Mouse (Mus musculus) MEL (cell line): Measurements from ENCODE around the gene Dlx6. TPM values are rescaled to one million over a fixed set of nuclear protein-coding genes. Genes with fewer than 3 reads are reported as not detected.

Experiments
- DNase-seq: peaks from one replicate; pipeline ENCODE4 v3.0.0; 2011; ENCODE audit warnings: low read depth, low spot score
- H3K27ac ChIP-seq: 2 replicates; pipeline ENCODE4 v1.5.1; 2012; ENCODE audit warnings: low read depth, mild to moderate bottlenecking, control low read depth, low read length, moderate library complexity; ENCODE audit not compliant: control insufficient read depth
- H3K27me3 ChIP-seq, 2 experiments: fragments of 150-350 bp in 1 of 2; sonication (generic) in 1 of 2; 2 replicates each; pipeline ENCODE4 v1.6.1; 2012; ENCODE audit warnings: low read length in 2 of 2, mild to moderate bottlenecking in 2 of 2, improper control_type of control experiment in 1 of 2, moderate library complexity in 1 of 2; ENCODE audit not compliant: insufficient read depth in 2 of 2, control insufficient read depth in 1 of 2
- H3K36me3 ChIP-seq, 2 experiments: 2 replicates each; pipeline ENCODE4 v1.6.1; 2012 to 2014; ENCODE audit warnings: low read length in 2 of 2, improper control_type of control experiment in 1 of 2, inconsistent platforms in 1 of 2, mild to moderate bottlenecking in 1 of 2; ENCODE audit not compliant: insufficient read depth in 2 of 2, control insufficient read depth in 1 of 2
- H3K4me1 ChIP-seq, 2 experiments: fragments of 150-350 bp in 1 of 2; sonication (generic) in 1 of 2; 2 replicates each; pipeline ENCODE4 v1.6.1; 2012; ENCODE audit warnings: low read length in 2 of 2, improper control_type of control experiment in 1 of 2, mild to moderate bottlenecking in 1 of 2; ENCODE audit not compliant: insufficient read depth in 2 of 2, control insufficient read depth in 1 of 2
- H3K4me3 ChIP-seq, 2 experiments: fragments of 150-350 bp in 1 of 2; sonication (generic) in 1 of 2; 2 replicates each; pipeline ENCODE4 v1.5.1; 2012; ENCODE audit warnings: low read depth in 2 of 2, low read length in 2 of 2, mild to moderate bottlenecking in 2 of 2, moderate library complexity in 2 of 2, control low read depth in 1 of 2, improper control_type of control experiment in 1 of 2; ENCODE audit not compliant: control insufficient read depth in 1 of 2, insufficient read depth in 1 of 2
- H3K79me2 ChIP-seq: 2 replicates; pipeline ENCODE4 v1.6.1; 2012; ENCODE audit warnings: mild to moderate bottlenecking, low read length, moderate library complexity; ENCODE audit not compliant: control insufficient read depth, poor library complexity, insufficient read depth
- H3K9ac ChIP-seq: 2 replicates; pipeline ENCODE4 v1.6.1; 2012; ENCODE audit warnings: low read depth, mild to moderate bottlenecking, control low read depth, low read length, moderate library complexity; ENCODE audit not compliant: control insufficient read depth, poor library complexity, severe bottlenecking
- H3K9me3 ChIP-seq: fragments of 150-350 bp; sonication (generic); replicated peaks from 2 replicates; pipeline ENCODE4 v1.6.1; 2012; ENCODE audit warnings: mild to moderate bottlenecking, low read length, improper control_type of control experiment, moderate library complexity; ENCODE audit not compliant: insufficient read depth
- CHD1 ChIP-seq: IDR thresholded peaks from 2 replicates; pipeline ENCODE4 v1.6.1; 2012; ENCODE audit warnings: low read depth, mild to moderate bottlenecking, inconsistent platforms, low read length, improper control_type of control experiment
- CHD2 ChIP-seq: IDR thresholded peaks from 2 replicates; pipeline ENCODE4 v1.6.1; 2011; ENCODE audit warnings: low read length, improper control_type of control experiment
- CTCF ChIP-seq, 3 experiments: IDR thresholded peaks in 2 of 3; conservative IDR thresholded peaks in 1 of 3; 2 replicates each; pipeline ENCODE4 v1.5.1; 2011 to 2012; ENCODE audit warnings: low read length in 3 of 3, low read depth in 2 of 3, mild to moderate bottlenecking in 2 of 3, improper control_type of control experiment in 1 of 3, inconsistent platforms in 1 of 3, mixed read lengths in 1 of 3, moderate library complexity in 1 of 3; ENCODE audit not compliant: control insufficient read depth in 1 of 3, insufficient read depth in 1 of 3, poor library complexity in 1 of 3, severe bottlenecking in 1 of 3
- E2F4 ChIP-seq: IDR thresholded peaks from 2 replicates; pipeline ENCODE4 v1.6.1; 2011; ENCODE audit warnings: low read depth, low read length, improper control_type of control experiment, borderline replicate concordance
- ETS1 ChIP-seq: IDR thresholded peaks from 2 replicates; pipeline ENCODE4 v1.6.1; 2012; ENCODE audit warnings: low read depth, mild to moderate bottlenecking, inconsistent platforms, low read length, improper control_type of control experiment, moderate library complexity
- MAX ChIP-seq: IDR thresholded peaks from 2 replicates; pipeline ENCODE4 v1.6.1; 2011; ENCODE audit warnings: low read length, improper control_type of control experiment
- NELFE ChIP-seq: IDR thresholded peaks from 2 replicates; pipeline ENCODE4 v1.6.1; 2011; ENCODE audit warnings: low read depth, low read length, improper control_type of control experiment
- NRF1 ChIP-seq: IDR thresholded peaks from 2 replicates; pipeline ENCODE4 v1.6.1; 2014; ENCODE audit warnings: low read depth, mild to moderate bottlenecking, inconsistent platforms, low read length, improper control_type of control experiment, moderate library complexity; ENCODE audit not compliant: poor library complexity, insufficient read depth, severe bottlenecking
- POLR2AphosphoS2 ChIP-seq: IDR thresholded peaks from 2 replicates; pipeline ENCODE4 v1.6.1; 2011; ENCODE audit warnings: low read length, improper control_type of control experiment
- POLR2AphosphoS5 ChIP-seq: IDR thresholded peaks from 2 replicates; pipeline ENCODE4 v1.6.1; 2012; ENCODE audit warnings: low read depth, borderline replicate concordance, mild to moderate bottlenecking, inconsistent platforms, low read length, moderate library complexity, mixed read lengths
- RAD21 ChIP-seq: IDR thresholded peaks from 2 replicates; pipeline ENCODE4 v1.6.1; 2011; ENCODE audit warnings: mild to moderate bottlenecking, low read depth, low read length, improper control_type of control experiment
- RCOR1 ChIP-seq: IDR thresholded peaks from 2 replicates; pipeline ENCODE4 v1.6.1; 2012; ENCODE audit warnings: low read depth, mild to moderate bottlenecking, inconsistent platforms, low read length, improper control_type of control experiment
- SIN3A ChIP-seq: IDR thresholded peaks from 2 replicates; pipeline ENCODE4 v1.6.1; 2012; ENCODE audit warnings: low read length, improper control_type of control experiment, inconsistent platforms
- TAL1 ChIP-seq: IDR thresholded peaks from 2 replicates; pipeline ENCODE4 v1.6.1; 2012; ENCODE audit warnings: mild to moderate bottlenecking, inconsistent platforms, low read length, moderate library complexity, mixed read lengths
- TCF12 ChIP-seq: IDR thresholded peaks from 2 replicates; pipeline ENCODE4 v1.6.1; 2014; ENCODE audit warnings: low read depth, mild to moderate bottlenecking, inconsistent platforms, low read length, improper control_type of control experiment, moderate library complexity
- ZC3H11A ChIP-seq: IDR thresholded peaks from 2 replicates; pipeline ENCODE4 v1.6.1; 2012; ENCODE audit warnings: low read depth, mild to moderate bottlenecking, inconsistent platforms, low read length, improper control_type of control experiment
- polyA plus RNA-seq, 2 experiments: library from polyadenylated mRNA; stranded (reverse) in 1 of 2; unstranded in 1 of 2; fragments of >175 nt in 1 of 2; fragments of >200 nt in 1 of 2; gene quantifications; 2 replicates each; pipeline versions ENCODE4 v1.2.1 to v1.2.4; 2012; ENCODE audit warnings: low replicate concordance in 2 of 2, low read depth in 1 of 2; ENCODE audit not compliant: insufficient read length in 2 of 2, insufficient read depth in 1 of 2, missing spikeins in 1 of 2
- total RNA-seq: library from RNA; depleted of rRNA; stranded (reverse); fragments of 300-350 nt; gene quantifications from 2 replicates; pipeline ENCODE4 v1.2.3, GENCODE M21; 2012

Dlx6 gene
- total and polyA plus RNA-seq, 3 experiments: not detected

- Histone ChIP-seq H3K27ac (no peak overlapping the region), H3K4me3 (no peak overlapping the region), H3K36me3 (no peaks in the 10 kb centered on the region), H3K9ac (no peak overlapping the region), H3K4me1 (no peaks in the 10 kb centered on the region), H3K9me3 (no peaks in the 10 kb centered on the region), H3K27me3 (no peaks in the 10 kb centered on the region), H3K79me2 (no peaks in the 10 kb centered on the region)
- no peak for TF ChIP-seq NRF1
- no peak for TF ChIP-seq ZC3H11A
- no peak for TF ChIP-seq ETS1
- no peak for TF ChIP-seq POLR2AphosphoS2
- TF ChIP-seq CHD1: no peak
- no peak for TF ChIP-seq CHD2
- TF ChIP-seq CTCF (IDR thresholded peaks at IDR 0.05 in 2 of 3, conservative IDR thresholded peaks at IDR 0.05 in 1 of 3; ENCODE audit: control insufficient read depth in 1 of 3, insufficient read depth in 1 of 3, low read depth in 2 of 3, low read length in 3 of 3, poor library complexity in 1 of 3, severe bottlenecking in 1 of 3): no peak
- no peak for TF ChIP-seq E2F4
- no peak for TF ChIP-seq MAX
- no peak for TF ChIP-seq POLR2AphosphoS5
- TF ChIP-seq TCF12: no peak
- no peak for TF ChIP-seq RAD21
- no peak for DNase-seq
Observed at GRCm38 (mm10) chr6:6855746-6856185, 7.4 kb upstream of the Dlx6 start.

GRCm38 (mm10) chr6:6856316-6856715 is 6.8 kb upstream of the Dlx6 start:
- Histone ChIP-seq H3K27me3 (no peaks in the 10 kb centered on the region), H3K9ac (no peak overlapping the region), H3K79me2 (no peaks in the 10 kb centered on the region), H3K36me3 (no peaks in the 10 kb centered on the region), H3K4me3 (no peak overlapping the region), H3K27ac (no peak overlapping the region), H3K9me3 (no peaks in the 10 kb centered on the region), H3K4me1 (no peaks in the 10 kb centered on the region)
- DNase-seq: no peak
- TF ChIP-seq RCOR1: no peak
- no peak for TF ChIP-seq SIN3A
- no peak for TF ChIP-seq E2F4
- no peak for TF ChIP-seq CTCF (IDR thresholded peaks at IDR 0.05 in 2 of 3, conservative IDR thresholded peaks at IDR 0.05 in 1 of 3; ENCODE audit: control insufficient read depth in 1 of 3, insufficient read depth in 1 of 3, low read depth in 2 of 3, low read length in 3 of 3, poor library complexity in 1 of 3, severe bottlenecking in 1 of 3)
- no peak for TF ChIP-seq POLR2AphosphoS5

- Histone ChIP-seq H3K79me2 (no peaks in the 10 kb centered on the region), H3K4me3 (no peak overlapping the region), H3K9ac (no peak overlapping the region), H3K27ac (no peak overlapping the region), H3K9me3 (no peaks in the 10 kb centered on the region), H3K36me3 (no peaks in the 10 kb centered on the region), H3K4me1 (no peaks in the 10 kb centered on the region), H3K27me3 (no peaks in the 10 kb centered on the region)
- DNase-seq: no peak
- TF ChIP-seq CHD1 (no peak), NELFE (no peak), TAL1 (no peak)
Observed at GRCm38 (mm10) chr6:6856881-6857280, 6.3 kb upstream of the Dlx6 start.
